Mouse (Mus musculus): ENCODE results near the gene Arhgap17.

The Arhgap17 gene

DNA sequence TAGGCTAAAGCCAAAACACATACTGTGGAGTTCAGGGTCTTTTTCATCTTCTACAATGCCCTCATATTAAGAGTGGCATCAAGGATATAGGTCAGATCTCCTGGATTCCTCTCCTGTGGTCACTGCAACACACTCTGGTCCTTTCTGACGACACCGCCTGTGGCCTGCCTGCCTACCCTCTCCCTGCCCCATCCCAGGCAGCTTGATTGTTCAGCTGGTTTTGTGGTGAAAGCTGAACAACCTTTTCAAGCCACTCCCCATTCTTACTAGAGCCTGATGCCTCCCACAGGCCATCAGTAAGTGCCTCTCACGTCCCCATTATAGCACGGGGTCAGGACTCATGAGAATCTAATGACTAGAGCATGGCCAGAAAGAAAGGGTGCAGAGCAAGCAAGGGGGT lies 80.5 kb downstream of the Arhgap17 start:
- DNase-seq (ENCODE audit: low read depth in 2 of 2, low spot score in 2 of 2) = no peak

- no peak for DNase-seq (ENCODE audit: low read depth in 2 of 2, low spot score in 2 of 2)
Observed at GRCm38 (mm10) chr7:123287903-123288302, 81.8 kb downstream of the Arhgap17 start.

GRCm38 (mm10) chr7:123285896-123286295 lies 83.8 kb downstream of the Arhgap17 start:
- no peak for DNase-seq (ENCODE audit: low read depth in 2 of 2, low spot score in 2 of 2)

DNA sequence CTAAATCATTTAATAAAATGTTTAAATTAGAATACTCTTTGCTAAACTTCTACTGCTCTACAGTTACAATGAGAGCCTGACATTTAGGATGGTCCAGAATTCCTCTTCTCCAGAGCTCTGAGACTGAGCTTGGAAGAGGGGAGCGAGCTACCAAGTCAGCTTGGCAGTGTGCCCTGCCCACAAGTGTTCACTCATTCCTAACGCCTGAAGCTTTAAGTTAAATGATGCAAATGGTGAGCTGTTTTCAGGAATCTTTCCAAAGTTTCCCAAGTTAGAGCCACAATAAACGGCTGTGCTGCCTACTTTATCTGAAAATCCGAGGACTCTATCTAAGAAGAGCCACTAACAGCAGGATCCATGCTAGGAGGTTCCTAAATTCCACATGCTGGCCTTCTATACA lies 85.9 kb downstream of the Arhgap17 start:
- no peak for DNase-seq (ENCODE audit: low read depth in 2 of 2, low spot score in 2 of 2)

DNA sequence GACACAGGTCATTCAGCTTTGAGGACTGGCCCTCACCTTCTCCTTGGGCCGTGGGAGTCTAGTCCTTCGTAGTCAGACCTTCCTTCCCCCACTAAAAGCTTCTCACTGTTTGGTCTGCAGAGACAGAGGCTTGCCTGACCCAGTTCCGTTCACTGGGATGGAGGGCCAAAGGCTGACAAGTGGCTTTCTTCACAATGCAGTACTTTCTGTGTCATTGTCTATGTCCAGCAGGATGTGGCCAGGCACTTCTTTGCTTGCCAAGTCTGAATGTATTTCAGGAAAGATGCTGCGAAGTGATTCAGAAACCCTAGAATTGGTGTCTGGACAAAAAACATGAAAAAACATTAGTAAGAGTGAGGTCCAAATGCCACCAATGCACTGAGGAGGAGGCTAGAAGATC lies 89.9 kb downstream of the Arhgap17 start:
- no peak for DNase-seq (ENCODE audit: low read depth in 2 of 2, low spot score in 2 of 2)

GRCm38 (mm10) chr7:123276568-123276967 lies 93.1 kb downstream of the Arhgap17 start:
- DNase-seq (ENCODE audit: low read depth in 2 of 2, low spot score in 2 of 2) = no peak

GRCm38 (mm10) chr7:123273056-123273455 lies 96.7 kb downstream of the Arhgap17 start:
- no peak for DNase-seq (ENCODE audit: low read depth in 2 of 2, low spot score in 2 of 2)

- no peak for DNase-seq (ENCODE audit: low read depth in 2 of 2, low spot score in 2 of 2)
Observed at GRCm38 (mm10) chr7:123258103-123258502, 111.6 kb downstream of the Arhgap17 start.

GRCm38 (mm10) chr7:123254196-123254970 lies 115.3 kb downstream of the Arhgap17 start:
- no peak for DNase-seq (ENCODE audit: low read depth in 2 of 2, low spot score in 2 of 2)

DNA sequence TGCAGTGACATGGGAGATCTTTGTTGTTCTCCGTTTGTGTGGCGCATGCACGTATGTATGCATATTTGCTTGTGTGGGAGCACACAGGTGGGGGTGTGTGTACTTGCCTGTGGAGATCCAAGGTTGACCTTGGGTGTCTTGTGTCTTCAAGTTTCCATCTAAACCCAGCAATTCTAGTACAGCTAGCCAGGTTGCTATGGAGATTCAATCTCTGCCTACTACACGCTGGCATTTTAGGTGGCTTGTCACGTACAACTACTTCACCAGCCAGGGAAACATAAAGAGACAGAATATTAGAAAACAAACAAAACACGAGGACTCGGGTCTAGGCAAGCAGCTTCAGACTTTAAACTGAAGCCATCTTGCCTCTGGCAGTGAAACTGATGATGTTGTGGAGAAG lies 116.3 kb downstream of the Arhgap17 start:
- no peak for DNase-seq (ENCODE audit: low read depth in 2 of 2, low spot score in 2 of 2)

- no peak for DNase-seq (ENCODE audit: low read depth in 2 of 2, low spot score in 2 of 2)
Observed at GRCm38 (mm10) chr7:123251343-123251742, 118.4 kb downstream of the Arhgap17 start.

- no peak for DNase-seq (ENCODE audit: low read depth in 2 of 2, low spot score in 2 of 2)
Observed at GRCm38 (mm10) chr7:123248166-123248565, 121.5 kb downstream of the Arhgap17 start.

GRCm38 (mm10) chr7:123246504-123247084 lies 123.1 kb downstream of the Arhgap17 start:
- no peak for DNase-seq (ENCODE audit: low read depth in 2 of 2, low spot score in 2 of 2)

DNA sequence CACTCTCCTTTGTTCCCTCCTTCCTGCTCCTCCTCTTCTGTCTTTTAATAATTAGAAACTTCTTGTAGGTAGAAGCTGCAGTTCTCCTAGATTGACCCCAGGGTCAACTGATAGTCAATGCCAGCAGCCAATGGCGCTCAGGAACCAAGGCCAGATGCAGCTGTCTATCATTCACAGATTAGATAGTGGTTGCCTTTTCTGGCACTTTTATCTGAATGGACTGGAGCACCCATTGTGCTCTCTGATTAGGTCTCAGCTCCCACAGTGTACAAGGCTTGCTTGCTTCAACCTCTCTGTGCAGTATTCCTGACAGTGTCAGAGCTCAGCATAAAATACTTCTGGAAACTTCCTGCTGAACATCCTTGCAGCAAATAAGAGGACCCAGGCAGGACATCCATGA lies 124.9 kb downstream of the Arhgap17 start:
- no peak for DNase-seq (ENCODE audit: low read depth in 2 of 2, low spot score in 2 of 2)

DNA sequence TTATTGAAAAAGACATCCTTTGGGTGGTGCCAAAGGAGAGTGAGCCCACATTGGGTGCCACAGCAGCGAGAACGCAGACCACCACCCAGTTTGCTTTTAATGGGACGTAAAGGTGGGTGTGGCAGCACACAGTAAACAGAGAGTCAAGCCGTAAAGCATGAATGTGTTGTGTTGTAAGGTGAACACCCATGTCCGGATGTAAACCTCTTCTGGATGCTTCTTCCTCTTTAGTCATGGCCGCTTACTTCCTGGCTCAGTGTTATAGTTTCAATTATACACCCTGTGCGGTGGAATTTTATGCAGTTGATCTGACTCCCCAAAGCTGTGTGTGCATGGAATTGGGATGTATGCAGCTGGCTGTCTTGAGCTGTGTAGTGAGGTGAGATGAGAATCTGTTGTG lies 127.5 kb downstream of the Arhgap17 start:
- DNase-seq (ENCODE audit: low read depth in 2 of 2, low spot score in 2 of 2) = no peak

- no peak for DNase-seq (ENCODE audit: low read depth in 2 of 2, low spot score in 2 of 2)
Observed at GRCm38 (mm10) chr7:123240064-123240463, 129.7 kb downstream of the Arhgap17 start.

DNA sequence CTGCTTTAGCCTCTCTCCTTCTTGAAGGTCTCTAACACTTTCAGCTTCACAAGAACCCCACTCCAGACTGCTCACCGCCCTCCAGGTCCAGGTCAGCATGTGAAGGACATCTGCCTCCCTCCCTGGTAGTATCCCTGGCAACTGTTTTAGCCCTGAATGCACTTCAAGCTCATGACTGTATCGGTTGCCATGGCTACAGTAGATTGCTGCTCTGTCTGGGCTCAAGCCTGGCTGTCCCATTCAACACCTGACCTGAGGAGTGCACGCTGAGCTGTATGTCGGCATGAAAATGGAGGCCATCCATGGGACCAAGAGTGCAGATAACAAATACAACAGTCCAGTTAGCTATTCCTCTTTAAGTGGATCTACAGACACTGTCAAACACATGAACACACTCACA lies 131.1 kb downstream of the Arhgap17 start:
- no peak for DNase-seq (ENCODE audit: low read depth in 2 of 2, low spot score in 2 of 2)

DNA sequence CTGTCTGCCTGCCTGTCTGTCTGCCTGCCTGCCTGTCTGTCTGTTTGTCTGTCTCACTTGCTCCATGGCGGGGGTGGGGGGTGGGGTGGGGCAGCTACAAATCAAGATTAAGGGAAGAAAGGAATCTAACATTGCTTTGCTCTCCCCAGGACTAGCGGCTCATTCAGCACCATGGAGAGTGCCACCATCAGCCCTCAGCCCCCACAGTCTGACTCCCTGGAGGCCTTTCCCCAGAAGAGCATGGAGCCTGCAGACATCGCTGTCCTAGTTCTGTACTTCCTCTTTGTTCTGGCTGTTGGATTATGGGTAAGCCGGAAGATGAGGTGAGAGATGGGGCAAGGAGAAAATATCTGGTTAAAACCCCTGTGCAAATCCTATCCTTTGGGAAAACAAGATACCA lies 134.3 kb downstream of the Arhgap17 start:
- DNase-seq (ENCODE audit: low read depth in 2 of 2, low spot score in 2 of 2) = no peak

All from CD8-positive naive resting alpha-beta T cell, adult 2 months (primary cell).